Mouse (Mus musculus): ENCODE data around the gene Ppm1j.
"Not testable (repeated sequence)": the region's sequence is repeated elsewhere in the genome, so short reads cannot be mapped to it uniquely, and the experiment has no call there.

The Ppm1j gene

GRCm38 (mm10) chr3:104785284-104785683 lies 4.4 kb downstream of the Ppm1j start:
- no peak for DNase-seq

DNA sequence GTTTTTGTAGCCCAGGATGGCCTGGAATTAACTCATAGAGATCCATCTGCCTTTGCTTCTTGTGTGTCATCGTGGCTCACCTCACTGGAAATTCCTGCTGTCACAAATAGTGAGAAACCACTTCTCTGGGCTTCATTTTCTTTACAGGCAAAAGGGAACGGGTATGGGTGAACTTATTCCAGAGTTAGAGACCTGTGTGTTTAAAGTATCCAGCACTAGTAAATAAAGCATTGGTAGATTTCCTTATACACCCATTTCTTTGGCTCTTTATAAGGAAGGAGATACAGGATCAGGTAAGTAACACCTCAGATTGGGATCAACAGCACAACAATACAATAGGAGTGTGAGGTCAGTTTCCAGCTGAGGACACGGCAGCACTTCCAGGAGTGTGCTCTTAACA lies 7.2 kb downstream of the Ppm1j start, which contains the start of gene Rhoc:
Rhoc (plus strand) TSS at position 301 of the 400 bp plus-strand sequence.
- DNase-seq, result no peak

- peak; percentile 24 to 49 for DNase-seq
These were observed 7.9 kb downstream of the Ppm1j start for GRCm38 (mm10) chr3:104788561-104789311.

DNA sequence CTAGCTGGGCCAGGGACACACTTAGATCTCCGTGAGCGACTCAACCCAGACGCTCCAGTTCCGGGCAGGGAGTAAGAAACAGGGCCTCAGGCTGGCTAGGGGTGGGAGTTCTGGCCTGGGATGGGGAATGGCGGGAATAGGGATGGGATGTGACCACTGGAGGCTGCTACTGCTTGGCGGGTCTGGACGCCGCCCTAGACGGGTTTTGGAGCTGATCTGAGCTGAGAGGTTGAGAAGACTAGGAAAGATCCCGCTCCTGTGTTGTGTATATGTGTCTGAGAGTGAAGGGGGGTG lies 8.4 kb downstream of the Ppm1j start:
- no peak for DNase-seq

- no peak for DNase-seq
These were observed 9.0 kb downstream of the Ppm1j start for GRCm38 (mm10) chr3:104789822-104790221.

- no peak for DNase-seq
These were observed 9.6 kb downstream of the Ppm1j start for GRCm38 (mm10) chr3:104790401-104790937.

DNA sequence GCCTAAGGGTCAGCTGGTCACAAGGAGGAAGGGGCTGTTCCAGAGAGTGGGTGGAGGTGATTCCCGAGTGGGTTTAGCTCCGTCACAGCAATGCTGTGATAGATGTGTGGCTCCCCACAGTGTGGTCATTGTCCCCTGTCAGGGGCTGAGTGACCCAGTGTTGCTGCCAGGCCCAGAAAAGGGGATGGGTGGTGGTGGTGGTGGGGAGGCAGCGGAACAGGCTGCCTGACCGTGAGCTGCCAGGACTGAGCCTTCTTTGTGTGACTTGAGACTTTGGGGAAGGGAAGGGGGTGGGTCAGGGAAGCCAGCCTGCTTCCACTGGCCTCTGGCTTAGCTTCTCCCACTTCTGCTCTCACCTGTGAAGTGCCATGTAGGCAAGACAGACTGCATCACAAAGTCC lies 10.2 kb downstream of the Ppm1j start:
- no peak for DNase-seq

DNA sequence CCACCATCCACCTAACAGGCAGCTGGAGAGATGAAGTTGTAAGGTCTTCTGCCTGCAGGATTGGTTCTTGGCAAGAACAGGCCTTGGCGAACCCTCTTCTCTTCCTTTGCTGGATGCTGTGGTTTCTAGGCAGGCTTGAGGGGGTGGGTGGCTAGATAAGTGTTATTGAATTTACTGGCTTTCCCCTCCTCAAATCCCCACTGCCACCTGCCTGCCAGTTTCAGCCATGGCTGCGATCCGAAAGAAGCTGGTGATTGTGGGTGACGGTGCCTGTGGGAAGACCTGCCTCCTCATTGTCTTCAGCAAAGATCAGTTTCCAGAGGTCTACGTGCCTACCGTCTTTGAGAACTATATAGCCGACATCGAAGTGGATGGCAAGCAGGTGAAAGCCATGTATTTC lies 10.8 kb downstream of the Ppm1j start:
- no peak for DNase-seq

DNA sequence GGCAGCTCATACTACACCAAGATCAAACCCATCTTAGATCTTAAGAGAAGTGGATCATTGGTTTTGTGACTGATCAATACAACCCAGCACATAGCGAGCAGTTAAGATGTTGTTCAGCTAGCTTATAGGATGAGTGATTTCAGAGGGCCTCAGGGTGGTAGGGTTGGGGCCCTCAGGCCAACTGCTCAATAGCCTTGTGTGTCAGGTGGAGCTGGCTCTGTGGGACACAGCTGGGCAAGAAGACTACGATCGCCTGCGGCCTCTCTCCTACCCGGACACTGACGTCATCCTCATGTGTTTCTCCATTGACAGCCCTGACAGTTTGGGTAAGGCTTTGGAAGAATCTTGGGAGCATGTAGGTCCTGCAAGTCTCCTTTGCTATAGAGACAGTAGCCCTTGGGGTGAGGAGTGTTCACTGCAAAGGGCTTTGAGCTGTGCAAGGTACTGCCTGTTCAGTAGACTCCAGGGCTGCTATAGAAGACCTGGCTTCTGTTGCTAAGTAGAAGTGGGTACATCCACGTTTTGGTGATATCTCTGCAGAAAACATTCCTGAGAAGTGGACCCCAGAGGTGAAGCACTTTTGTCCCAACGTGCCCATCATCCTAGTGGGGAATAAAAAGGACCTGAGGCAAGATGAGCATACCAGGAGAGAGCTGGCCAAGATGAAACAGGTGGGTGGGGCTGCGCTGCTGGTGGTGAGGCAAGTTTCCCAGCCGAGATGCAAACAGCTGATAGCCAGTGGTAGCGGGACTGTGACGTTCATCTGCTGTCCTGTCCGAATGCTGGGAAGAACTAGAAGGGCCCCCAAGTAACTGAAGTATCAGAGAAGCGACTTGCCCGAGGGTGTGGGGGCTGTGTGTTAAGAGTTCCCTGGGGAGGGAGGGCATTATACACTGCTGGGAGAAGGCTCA lies 11.8 kb downstream of the Ppm1j start:
- DNase-seq, result no peak

DNA sequence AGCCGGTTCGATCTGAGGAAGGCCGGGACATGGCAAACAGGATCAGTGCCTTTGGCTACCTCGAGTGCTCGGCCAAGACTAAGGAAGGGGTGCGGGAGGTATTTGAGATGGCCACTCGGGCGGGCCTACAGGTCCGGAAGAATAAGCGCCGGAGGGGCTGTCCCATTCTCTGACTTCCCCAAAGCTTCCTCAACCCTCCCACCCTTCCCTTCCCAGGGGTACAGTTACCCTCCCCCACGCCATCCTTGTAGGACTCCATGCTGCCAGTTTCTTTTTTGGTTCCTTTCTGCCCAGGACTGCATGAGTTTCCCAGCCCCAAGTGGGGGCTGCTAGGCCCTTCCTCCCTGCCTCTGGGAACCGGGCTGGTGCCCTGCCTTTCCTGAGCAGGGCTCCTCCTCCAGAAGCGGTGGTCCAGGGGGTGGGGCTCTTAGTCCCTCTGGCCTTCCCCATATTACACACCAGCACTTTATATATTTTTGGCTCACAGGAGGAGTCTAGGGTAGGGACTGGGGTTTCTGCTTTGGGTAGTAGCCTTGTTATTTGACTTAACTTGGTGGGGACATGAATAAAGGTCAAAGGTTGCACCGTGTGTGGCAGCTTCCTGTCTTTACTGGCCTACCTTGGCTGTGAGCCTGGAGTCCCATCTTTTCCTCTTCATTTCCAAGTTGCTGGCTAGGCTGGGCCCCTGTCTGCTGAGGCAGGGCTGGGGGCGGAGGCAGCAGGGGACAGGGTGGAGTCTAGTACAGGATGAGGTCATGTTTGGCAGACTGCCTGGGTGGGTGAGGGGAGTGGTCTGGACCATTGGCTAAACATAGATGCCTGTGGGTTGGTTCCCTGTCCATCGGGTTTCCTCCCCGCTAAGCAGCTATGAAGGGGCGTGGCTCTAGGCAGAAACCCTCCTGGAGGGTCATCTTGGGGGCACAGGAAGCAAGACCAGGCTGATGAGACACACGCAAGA lies 13.3 kb downstream of the Ppm1j start:
- DNase-seq, result peak; percentile 45 to 46

DNA sequence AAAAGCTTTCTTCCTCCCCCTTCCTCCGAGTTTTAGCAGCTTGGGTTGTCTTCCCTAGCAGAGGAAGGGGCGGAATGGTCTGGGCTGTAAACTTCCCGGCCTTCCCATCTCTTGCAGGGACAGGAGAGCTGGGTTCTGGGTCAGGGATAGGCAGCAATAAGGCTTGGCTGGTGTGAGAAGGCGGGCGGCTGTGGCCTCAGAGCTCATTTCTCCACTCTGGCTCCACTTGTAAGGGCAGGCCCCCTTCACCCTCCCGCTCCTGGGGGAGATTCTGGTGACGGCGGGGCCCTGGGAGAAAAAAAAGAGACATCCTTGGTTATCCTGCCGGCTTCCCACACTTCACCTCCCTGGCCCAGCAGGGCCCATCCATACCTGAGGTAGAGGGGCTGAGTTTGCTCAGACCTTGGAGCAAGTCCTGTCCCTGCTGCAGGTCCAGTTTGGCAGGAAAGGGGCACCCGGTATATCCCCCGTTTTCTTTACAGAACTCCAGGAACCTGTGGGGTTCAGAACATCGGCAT lies 14.2 kb downstream of the Ppm1j start:
- DNase-seq, result no peak

DNA sequence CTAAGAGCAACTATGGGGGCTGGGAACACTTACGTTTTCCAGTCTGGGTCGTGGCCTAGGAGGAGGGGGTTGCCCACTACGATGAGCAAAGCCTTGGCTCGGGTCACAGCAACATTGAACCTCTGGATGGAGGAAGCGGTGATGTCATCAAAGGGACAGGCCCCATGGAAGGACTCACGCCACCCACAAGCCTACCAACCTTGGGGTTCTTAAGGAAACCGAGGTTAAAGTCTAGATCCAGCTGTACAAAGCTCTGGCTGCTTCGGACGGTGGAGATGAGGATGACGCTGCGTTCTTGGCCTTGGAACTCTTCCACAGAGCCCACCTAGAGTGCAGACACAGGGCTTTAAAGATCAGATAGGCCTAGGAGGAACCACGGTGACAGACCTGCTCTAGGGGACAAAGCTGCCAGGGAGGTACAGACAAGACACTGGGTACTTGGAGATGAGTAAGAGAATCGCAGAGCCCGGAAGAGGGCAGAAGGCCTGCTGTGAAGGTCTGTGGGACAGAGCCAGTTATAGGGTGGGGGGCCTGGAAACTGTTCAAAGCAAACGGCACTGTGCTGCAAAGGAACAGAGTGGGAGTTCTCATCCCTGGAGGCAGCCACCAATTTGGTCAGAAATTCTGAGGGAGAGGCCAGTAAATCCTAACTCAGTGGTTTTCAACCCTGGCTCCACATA lies 14.9 kb downstream of the Ppm1j start:
- DNase-seq, result no peak

DNA sequence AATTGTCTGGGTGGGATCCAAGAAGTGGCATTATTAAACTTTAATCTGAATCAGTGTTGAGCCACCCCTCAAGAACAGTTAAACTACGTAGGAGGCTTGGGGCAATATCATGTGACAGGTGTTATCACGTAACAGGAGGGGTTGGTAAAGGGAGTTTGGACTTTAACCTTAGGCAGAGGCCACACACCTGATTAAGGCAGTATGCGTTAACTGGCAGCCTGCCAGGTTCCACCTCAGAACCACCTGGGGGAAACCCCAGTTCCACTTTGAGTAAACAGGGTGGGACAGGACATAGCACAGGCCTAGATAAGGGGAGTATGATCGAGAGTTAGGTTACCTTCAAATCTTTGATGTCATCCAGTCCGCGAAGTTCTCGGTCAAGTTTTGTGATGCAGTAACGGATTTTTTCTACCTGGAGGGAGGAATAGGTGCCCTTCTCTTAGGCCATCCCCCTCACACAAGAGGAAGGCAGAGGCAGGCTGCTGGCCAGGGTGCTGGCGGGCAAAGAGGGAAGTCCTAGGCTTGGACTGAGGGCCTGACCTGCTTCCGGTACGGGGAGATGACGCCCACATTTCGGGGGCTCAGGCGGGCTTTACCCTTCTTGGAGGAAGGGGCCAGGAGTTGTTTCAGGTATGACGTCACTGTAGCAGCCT lies 15.7 kb downstream of the Ppm1j start:
- DNase-seq, result no peak

DNA sequence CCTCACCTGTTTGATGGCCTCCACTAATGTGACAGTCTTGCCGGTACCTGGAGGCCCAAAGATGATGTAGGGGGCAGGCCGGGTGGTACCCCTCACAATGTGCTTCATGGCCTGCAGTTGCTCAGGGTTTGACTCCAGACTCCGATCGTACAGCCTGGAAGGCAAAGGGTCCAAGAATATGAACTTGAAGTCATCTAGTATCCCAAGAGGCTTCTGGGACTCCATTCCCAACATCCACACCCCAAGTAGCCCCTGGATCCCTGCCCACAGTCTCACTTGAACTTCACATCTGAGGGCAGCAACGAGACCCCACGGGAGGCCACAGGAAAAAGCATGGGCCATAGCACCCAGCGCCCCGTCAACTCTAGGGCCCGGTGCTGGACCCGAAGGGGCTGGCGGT lies 19.8 kb downstream of the Ppm1j start:
- no peak for DNase-seq

DNA sequence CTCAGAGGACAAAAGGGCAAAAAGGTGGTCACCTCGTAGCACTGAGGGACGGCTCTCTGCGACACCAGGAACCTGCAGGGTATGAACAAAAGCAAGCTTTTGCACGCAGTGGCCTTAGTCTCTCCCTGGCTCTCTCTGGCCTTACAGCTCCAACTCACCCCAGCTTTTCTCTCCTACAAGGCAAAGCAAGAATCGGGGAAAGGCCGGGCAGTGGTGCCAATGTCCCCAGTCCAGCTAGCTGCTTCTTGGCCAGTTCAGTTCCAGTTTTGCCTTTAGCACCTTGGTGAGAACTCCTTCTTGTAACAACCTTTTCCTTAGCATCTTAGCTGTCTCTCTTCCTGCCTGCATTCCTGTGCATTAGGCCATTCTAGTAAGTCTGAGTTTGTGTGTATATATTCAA lies 20.6 kb downstream of the Ppm1j start:
- no peak for DNase-seq

- no peak for DNase-seq
These were observed 23.5 kb downstream of the Ppm1j start for GRCm38 (mm10) chr3:104804312-104804711.

GRCm38 (mm10) chr3:104805539-104805938 lies 24.7 kb downstream of the Ppm1j start:
- DNase-seq, result no peak

- no peak for DNase-seq
These were observed 30.9 kb downstream of the Ppm1j start for GRCm38 (mm10) chr3:104811752-104812151.

DNA sequence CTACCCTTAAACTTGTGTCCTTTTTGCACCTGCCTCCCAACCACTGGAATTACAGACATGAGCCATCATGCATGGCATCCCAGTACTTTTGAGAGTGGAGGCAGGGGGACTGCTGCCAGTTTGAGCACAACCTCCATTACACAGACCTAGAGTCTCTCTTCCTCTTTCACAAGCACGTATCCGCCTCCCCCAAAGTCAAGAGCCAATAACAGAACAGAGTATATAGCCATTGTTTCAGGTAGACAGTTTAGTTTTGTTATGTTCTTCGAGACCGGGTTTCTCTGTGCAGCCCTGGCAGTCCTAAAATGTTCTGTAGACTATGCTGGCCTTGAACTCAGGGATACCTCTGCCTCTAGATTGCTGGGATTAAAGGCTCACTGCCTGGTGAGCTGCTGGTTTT lies 31.4 kb downstream of the Ppm1j start:
- no peak for DNase-seq

DNA sequence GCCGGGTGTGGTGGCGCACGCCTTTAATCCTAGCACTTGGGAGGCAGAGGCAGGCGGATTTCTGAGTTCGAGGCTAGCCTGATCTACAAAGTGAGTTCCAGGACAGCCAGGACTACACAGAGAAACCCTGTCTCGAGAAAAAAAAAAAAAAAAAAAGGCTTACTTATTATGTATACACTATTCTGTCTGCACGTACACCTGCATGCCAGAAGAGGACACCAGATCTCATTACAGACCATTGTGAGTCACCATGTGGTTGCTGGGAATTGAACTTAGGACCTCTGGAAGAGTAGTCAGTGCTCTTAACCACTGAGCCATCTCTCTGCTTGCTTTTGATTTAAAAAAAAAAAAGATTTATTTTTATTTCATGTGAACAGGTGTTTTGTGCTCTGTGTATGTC lies 32.4 kb downstream of the Ppm1j start:
- DNase-seq, result not testable (repeated sequence)

- DNase-seq, result no peak
These were observed 33.9 kb downstream of the Ppm1j start for GRCm38 (mm10) chr3:104814746-104815145.
